Mouse (Mus musculus): Measurements from ENCODE around the gene Slc7a1. TPM values are rescaled to one million over a fixed set of nuclear protein-coding genes. Genes with fewer than 3 reads are reported as not detected.

The Slc7a1 gene
- 10.5 and 12.3 TPM in 2 replicates for polyA plus RNA-seq (2015; fragmentation: Nextera tagmentation; extraction: Ambion mirVana)

- H3K9ac ChIP-seq = peak within 1 kb of the TSS; percentile 80
- H3K4me1 ChIP-seq = peaks cover 14% of the 10 kb centered on the region
- H3K4me3 ChIP-seq = peak within 1 kb of the TSS; percentile 72
- no peaks in the 10 kb centered on the region for H3K9me3 ChIP-seq
- 3% methylated on average over 52 of the region's 52 CpGs for WGBS
- H3K36me3 ChIP-seq = no peaks in the 10 kb centered on the region
- peak within 1 kb of the TSS; percentile 60 for H3K27ac ChIP-seq
- peaks cover 4% of the 10 kb centered on the region for H3K27me3 ChIP-seq
- peak; percentile 86 for ATAC-seq (ENCODE audit: insufficient number of reproducible peaks, insufficient read depth, low FRiP score, low TSS enrichment, low read depth)
- H3K4me2 ChIP-seq = peak within 1 kb of the TSS; percentile 100
Measured at GRCm38 (mm10) chr5:148399660-148400443, at the start of gene Slc7a1. Gene Slc7a1, minus strand, starts transcription at chr5:148399904.

- ATAC-seq (ENCODE audit: insufficient number of reproducible peaks, insufficient read depth, low FRiP score, low TSS enrichment, low read depth) = no peak
- no peak overlapping the region for H3K4me2 ChIP-seq
- H3K36me3 ChIP-seq = no peaks in the 10 kb centered on the region
- H3K4me3 ChIP-seq = no peak overlapping the region
- peaks cover 6% of the 10 kb centered on the region; the same call in 1 of the 2 replicates for H3K4me1 ChIP-seq
- H3K9me3 ChIP-seq = peaks cover 5% of the 10 kb centered on the region; the same call in 1 of the 2 replicates
- no peaks in the 10 kb centered on the region for H3K27me3 ChIP-seq
- 80% methylated on average over 2 of the region's 2 CpGs for WGBS
- H3K27ac ChIP-seq = no peak overlapping the region
- no peak overlapping the region for H3K9ac ChIP-seq
Measured at GRCm38 (mm10) chr5:148444974-148445373, 45.3 kb upstream of the Slc7a1 start.

GRCm38 (mm10) chr5:148443734-148444133, 44.0 kb upstream of the Slc7a1 start:
- Histone ChIP-seq H3K36me3 (no peaks in the 10 kb centered on the region), H3K4me2 (no peak overlapping the region), H3K4me1 (peaks cover 6% of the 10 kb centered on the region; the same call in 1 of the 2 replicates), H3K27ac (no peak overlapping the region), H3K9ac (no peak overlapping the region), H3K4me3 (no peak overlapping the region), H3K9me3 (peaks cover 5% of the 10 kb centered on the region; the same call in 1 of the 2 replicates), H3K27me3 (no peaks in the 10 kb centered on the region)
- WGBS = 58% methylated on average over 5 of the region's 5 CpGs
- ATAC-seq (ENCODE audit: insufficient number of reproducible peaks, insufficient read depth, low FRiP score, low TSS enrichment, low read depth) = no peak

- no peak overlapping the region for H3K4me3 ChIP-seq
- no peak overlapping the region for H3K27ac ChIP-seq
- H3K9ac ChIP-seq = no peak overlapping the region
- H3K27me3 ChIP-seq = no peaks in the 10 kb centered on the region
- H3K4me1 ChIP-seq = peaks cover 6% of the 10 kb centered on the region; the same call in 1 of the 2 replicates
- H3K36me3 ChIP-seq = no peaks in the 10 kb centered on the region
- ATAC-seq (ENCODE audit: insufficient number of reproducible peaks, insufficient read depth, low FRiP score, low TSS enrichment, low read depth) = no peak
- WGBS = 58% methylated on average over 3 of the region's 3 CpGs
- no peaks in the 10 kb centered on the region for H3K9me3 ChIP-seq
- no peak overlapping the region for H3K4me2 ChIP-seq
Measured at GRCm38 (mm10) chr5:148435660-148436059, 36.0 kb upstream of the Slc7a1 start.

- 75% methylated on average over 5 of the region's 5 CpGs for WGBS
- Histone ChIP-seq H3K36me3 (no peaks in the 10 kb centered on the region), H3K9ac (no peak overlapping the region), H3K4me3 (no peak overlapping the region), H3K27ac (no peak overlapping the region), H3K9me3 (no peaks in the 10 kb centered on the region), H3K27me3 (no peaks in the 10 kb centered on the region), H3K4me1 (peaks cover 6% of the 10 kb centered on the region; the same call in 1 of the 2 replicates), H3K4me2 (no peak overlapping the region)
- no peak for ATAC-seq (ENCODE audit: insufficient number of reproducible peaks, insufficient read depth, low FRiP score, low TSS enrichment, low read depth)
Measured at GRCm38 (mm10) chr5:148432121-148432520, 32.4 kb upstream of the Slc7a1 start.

- no peaks in the 10 kb centered on the region for H3K27me3 ChIP-seq
- no peaks in the 10 kb centered on the region for H3K9me3 ChIP-seq
- no peak overlapping the region for H3K4me3 ChIP-seq
- no peaks in the 10 kb centered on the region for H3K4me1 ChIP-seq
- WGBS = 74% methylated on average over 4 of the region's 4 CpGs
- H3K27ac ChIP-seq = no peak overlapping the region
- ATAC-seq (ENCODE audit: insufficient number of reproducible peaks, insufficient read depth, low FRiP score, low TSS enrichment, low read depth) = no peak
- no peak overlapping the region for H3K4me2 ChIP-seq
- no peaks in the 10 kb centered on the region for H3K36me3 ChIP-seq
- no peak overlapping the region for H3K9ac ChIP-seq
Measured at GRCm38 (mm10) chr5:148428846-148429245, 29.1 kb upstream of the Slc7a1 start.

GRCm38 (mm10) chr5:148425136-148425535, 25.4 kb upstream of the Slc7a1 start:
- no peak overlapping the region for H3K9ac ChIP-seq
- WGBS = 76% methylated on average over 6 of the region's 6 CpGs

GRCm38 (mm10) chr5:148421326-148421725, 21.6 kb upstream of the Slc7a1 start:
- ATAC-seq (ENCODE audit: insufficient number of reproducible peaks, insufficient read depth, low FRiP score, low TSS enrichment, low read depth) = no peak
- Histone ChIP-seq H3K4me2 (no peak overlapping the region), H3K36me3 (no peaks in the 10 kb centered on the region), H3K9me3 (peaks cover 5% of the 10 kb centered on the region; the same call in 1 of the 2 replicates), H3K4me3 (no peak overlapping the region), H3K27me3 (no peaks in the 10 kb centered on the region), H3K27ac (no peak overlapping the region), H3K4me1 (no peaks in the 10 kb centered on the region), H3K9ac (no peak overlapping the region)
- 38% methylated on average over 2 of the region's 2 CpGs for WGBS

More at GRCm38 (mm10) chr5:148425136-148425535, 25.4 kb upstream of the Slc7a1 start:
- no peak overlapping the region for H3K27ac ChIP-seq
- no peak overlapping the region for H3K4me3 ChIP-seq
- H3K27me3 ChIP-seq = no peaks in the 10 kb centered on the region
- no peak for ATAC-seq (ENCODE audit: insufficient number of reproducible peaks, insufficient read depth, low FRiP score, low TSS enrichment, low read depth)
- no peaks in the 10 kb centered on the region for H3K36me3 ChIP-seq
- no peaks in the 10 kb centered on the region for H3K9me3 ChIP-seq
- H3K4me1 ChIP-seq = no peaks in the 10 kb centered on the region
- no peak overlapping the region for H3K4me2 ChIP-seq

- H3K27ac ChIP-seq = no peak overlapping the region
- no peak overlapping the region for H3K4me3 ChIP-seq
- no peaks in the 10 kb centered on the region for H3K36me3 ChIP-seq
- WGBS = 80% methylated on average over 9 of the region's 9 CpGs
- H3K9ac ChIP-seq = no peak overlapping the region
- no peaks in the 10 kb centered on the region for H3K4me1 ChIP-seq
- ATAC-seq (ENCODE audit: insufficient number of reproducible peaks, insufficient read depth, low FRiP score, low TSS enrichment, low read depth) = no peak
- H3K27me3 ChIP-seq = no peaks in the 10 kb centered on the region
- peaks cover 5% of the 10 kb centered on the region; the same call in 1 of the 2 replicates for H3K9me3 ChIP-seq
- no peak overlapping the region for H3K4me2 ChIP-seq
Measured at GRCm38 (mm10) chr5:148419112-148419526, 19.4 kb upstream of the Slc7a1 start.

- Histone ChIP-seq H3K9ac (no peak overlapping the region), H3K36me3 (no peaks in the 10 kb centered on the region), H3K4me2 (no peak overlapping the region), H3K4me3 (no peak overlapping the region), H3K27me3 (no peaks in the 10 kb centered on the region), H3K9me3 (peaks cover 5% of the 10 kb centered on the region; the same call in 1 of the 2 replicates), H3K27ac (no peak overlapping the region), H3K4me1 (no peaks in the 10 kb centered on the region)
- no peak for ATAC-seq (ENCODE audit: insufficient number of reproducible peaks, insufficient read depth, low FRiP score, low TSS enrichment, low read depth)
- WGBS = 92% methylated on average over 9 of the region's 9 CpGs
Measured at GRCm38 (mm10) chr5:148418436-148418835, 18.7 kb upstream of the Slc7a1 start.

- 100% methylated on average over 1 of the region's 1 CpGs for WGBS
- no peak overlapping the region for H3K9ac ChIP-seq
- no peak overlapping the region for H3K4me2 ChIP-seq
- no peaks in the 10 kb centered on the region for H3K36me3 ChIP-seq
- H3K27ac ChIP-seq = no peak overlapping the region
- no peaks in the 10 kb centered on the region for H3K27me3 ChIP-seq
- H3K4me3 ChIP-seq = no peak overlapping the region
- H3K4me1 ChIP-seq = no peaks in the 10 kb centered on the region
- no peak for ATAC-seq (ENCODE audit: insufficient number of reproducible peaks, insufficient read depth, low FRiP score, low TSS enrichment, low read depth)
- peaks cover 5% of the 10 kb centered on the region; the same call in 1 of the 2 replicates for H3K9me3 ChIP-seq
Measured at GRCm38 (mm10) chr5:148417756-148418155, 18.1 kb upstream of the Slc7a1 start.

- WGBS = 74% methylated on average over 10 of the region's 10 CpGs
- H3K9ac ChIP-seq = no peak overlapping the region
- no peak for ATAC-seq (ENCODE audit: insufficient number of reproducible peaks, insufficient read depth, low FRiP score, low TSS enrichment, low read depth)
- no peaks in the 10 kb centered on the region for H3K36me3 ChIP-seq
- peaks cover 5% of the 10 kb centered on the region; the same call in 1 of the 2 replicates for H3K9me3 ChIP-seq
- no peak overlapping the region for H3K4me2 ChIP-seq
- H3K4me1 ChIP-seq = no peaks in the 10 kb centered on the region
- no peak overlapping the region for H3K4me3 ChIP-seq
- no peaks in the 10 kb centered on the region for H3K27me3 ChIP-seq
- H3K27ac ChIP-seq = no peak overlapping the region
Measured at GRCm38 (mm10) chr5:148416461-148416860, 16.8 kb upstream of the Slc7a1 start.

Data from embryonic facial prominence, embryonic 13.5 days (tissue).